Mouse (Mus musculus): ENCODE results near the gene Ppard.

The Ppard gene

GRCm38 (mm10) chr17:28332113-28332914 is 99.8 kb downstream of the Ppard start:
- in situ Hi-C loops (cut with MboI, MseI) = no loop called here

- in situ Hi-C loops (cut with MboI, MseI) = no loop called here
These were observed 100.5 kb downstream of the Ppard start for GRCm38 (mm10) chr17:28332915-28333546.

- in situ Hi-C loops (cut with MboI, MseI) = no loop called here
These were observed 102.8 kb downstream of the Ppard start for GRCm38 (mm10) chr17:28335267-28335666.

- in situ Hi-C loops (cut with MboI, MseI) = no loop called here
These were observed 105.0 kb downstream of the Ppard start for GRCm38 (mm10) chr17:28337547-28337946.

GRCm38 (mm10) chr17:28340578-28340977 is 108.1 kb downstream of the Ppard start:
- in situ Hi-C loops (cut with MboI, MseI) = no loop called here

GRCm38 (mm10) chr17:28341091-28341490 is 108.6 kb downstream of the Ppard start:
- in situ Hi-C loops (cut with MboI, MseI) = no loop called here

- in situ Hi-C loops (cut with MboI, MseI) = no loop called here
These were observed 111.6 kb downstream of the Ppard start for GRCm38 (mm10) chr17:28344050-28344607.

GRCm38 (mm10) chr17:28344670-28345069 is 112.2 kb downstream of the Ppard start:
- in situ Hi-C loops (cut with MboI, MseI) = no loop called here

GRCm38 (mm10) chr17:28345271-28345721 is 112.8 kb downstream of the Ppard start:
- in situ Hi-C loops (cut with MboI, MseI) = no loop called here

- in situ Hi-C loops (cut with MboI, MseI) = no loop called here
These were observed 113.4 kb downstream of the Ppard start for GRCm38 (mm10) chr17:28345882-28346281.

- in situ Hi-C loops (cut with MboI, MseI) = no loop called here
These were observed 114.8 kb downstream of the Ppard start for GRCm38 (mm10) chr17:28347327-28347726.

- in situ Hi-C loops (cut with MboI, MseI) = no loop called here
These were observed 115.7 kb downstream of the Ppard start for GRCm38 (mm10) chr17:28348211-28348610.

- in situ Hi-C loops (cut with MboI, MseI) = no loop called here
These were observed 116.9 kb downstream of the Ppard start for GRCm38 (mm10) chr17:28349264-28349880.

- in situ Hi-C loops (cut with MboI, MseI) = no loop called here
These were observed 117.5 kb downstream of the Ppard start for GRCm38 (mm10) chr17:28349901-28350465.

GRCm38 (mm10) chr17:28350466-28351352 is 118.2 kb downstream of the Ppard start, which contains the start of gene Tead3:
Tead3 (minus strand) TSS chr17:28350817.
- in situ Hi-C loops (cut with MboI, MseI) = no loop called here

Measured in regulatory T cell (primary cell).